8 mouse cellular contexts compared by ENCODE assay signal in genomic region chr6:71632486-71632828, GRCm38 (mm10). TPM values are rescaled to one million over a fixed set of nuclear protein-coding genes. Genes with fewer than 3 reads are reported as not detected.
A peak's percentile ranks its signal among the peaks of the same experiment; 100 is the strongest.
DNase-seq lines count a peak whose midpoint lies in the region; ATAC-seq and TF ChIP-seq lines count a peak whose summit lies in the region.

No protein-coding gene starts in this region.

- peak overlapping the region; percentile 64 for H3K4me2 ChIP-seq in lung, embryonic 15.5 days
- peak overlapping the region; percentile 88 for H3K4me2 ChIP-seq in embryonic facial prominence, embryonic 14.5 days (ENCODE audit: low read depth, low read length)
- peak overlapping the region; percentile 73 for H3K4me2 ChIP-seq in intestine, postnatal 0 days (replicated peaks; ENCODE audit: low read depth)
- H3K4me2 ChIP-seq in neural tube, embryonic 14.5 days (ENCODE audit: low read depth, low read length): peak overlapping the region; percentile 83

- H3K36me3 ChIP-seq in lung, embryonic 15.5 days: peaks cover 10% of the 10 kb centered on the region
- peaks cover 20% of the 10 kb centered on the region; the same call in 1 of the 2 replicates for H3K36me3 ChIP-seq in embryonic facial prominence, embryonic 14.5 days (ENCODE audit: control insufficient read depth, insufficient read depth, low read length)
- peaks cover 9% of the 10 kb centered on the region; the same call in 1 of the 2 replicates for H3K36me3 ChIP-seq in intestine, postnatal 0 days (ENCODE audit: control insufficient read depth, insufficient read depth)
- peaks cover 8% of the 10 kb centered on the region; the same call in 1 of the 2 replicates for H3K36me3 ChIP-seq in neural tube, embryonic 14.5 days (ENCODE audit: control insufficient read depth, insufficient read depth, low read length)

- peak overlapping the region; percentile 100 for H3K27ac ChIP-seq in lung, embryonic 15.5 days
- H3K27ac ChIP-seq in embryonic facial prominence, embryonic 14.5 days (replicated peaks; ENCODE audit: low read depth, low read length): peak overlapping the region; percentile 98
- peak overlapping the region; percentile 98 for H3K27ac ChIP-seq in intestine, postnatal 0 days (ENCODE audit: low read depth, low read length)
- peak overlapping the region; percentile 99 for H3K27ac ChIP-seq in neural tube, embryonic 14.5 days (ENCODE audit: low read depth, low read length)

- no peak for DNase-seq in lung, adult 18-20 months
- DNase-seq in embryonic facial prominence, embryonic 14.5 days (ENCODE audit: low spot score): no peak
- DNase-seq in urinary bladder, postnatal 36 days (ENCODE audit: low spot score in 2 of 2): no peak
- DNase-seq in cerebellum, postnatal 25 days: no peak
- DNase-seq in kidney, adult 8-10 months: no peak

- peaks cover 5% of the 10 kb centered on the region; the same call in 1 of the 2 replicates for H3K27me3 ChIP-seq in lung, embryonic 15.5 days
- no peaks in the 10 kb centered on the region for H3K27me3 ChIP-seq in embryonic facial prominence, embryonic 14.5 days (replicated peaks; ENCODE audit: control insufficient read depth, insufficient read depth, low read length)
- H3K27me3 ChIP-seq in intestine, postnatal 0 days (replicated peaks; ENCODE audit: control insufficient read depth, insufficient read depth, low read length): no peaks in the 10 kb centered on the region
- H3K27me3 ChIP-seq in neural tube, embryonic 14.5 days (ENCODE audit: control insufficient read depth, insufficient read depth, low read length): no peaks in the 10 kb centered on the region

- peak overlapping the region; percentile 90 for H3K4me3 ChIP-seq in lung, embryonic 15.5 days
- H3K4me3 ChIP-seq in embryonic facial prominence, embryonic 14.5 days (ENCODE audit: low read depth, low read length): peak overlapping the region; percentile 89
- peak overlapping the region; percentile 80 for H3K4me3 ChIP-seq in intestine, postnatal 0 days (ENCODE audit: low read depth, low read length)
- H3K4me3 ChIP-seq in neural tube, embryonic 14.5 days (ENCODE audit: low read depth, low read length): peak overlapping the region; percentile 79

- H3K9me3 ChIP-seq in lung, embryonic 15.5 days: no peaks in the 10 kb centered on the region
- no peaks in the 10 kb centered on the region; the same call in 1 of the 2 replicates for H3K9me3 ChIP-seq in embryonic facial prominence, embryonic 14.5 days (ENCODE audit: control insufficient read depth, low read length)
- H3K9me3 ChIP-seq in intestine, postnatal 0 days (ENCODE audit: control insufficient read depth): no peaks in the 10 kb centered on the region
- H3K9me3 ChIP-seq in neural tube, embryonic 14.5 days (ENCODE audit: control insufficient read depth, low read length): no peaks in the 10 kb centered on the region

- peaks cover 20% of the 10 kb centered on the region for H3K4me1 ChIP-seq in lung, embryonic 15.5 days
- peaks cover 22% of the 10 kb centered on the region for H3K4me1 ChIP-seq in embryonic facial prominence, embryonic 14.5 days (ENCODE audit: control insufficient read depth, insufficient read depth, low read length)
- H3K4me1 ChIP-seq in intestine, postnatal 0 days (replicated peaks; ENCODE audit: control insufficient read depth, insufficient read depth, low read length): peaks cover 15% of the 10 kb centered on the region; the same call in 1 of the 2 replicates
- peaks cover 20% of the 10 kb centered on the region for H3K4me1 ChIP-seq in neural tube, embryonic 14.5 days (ENCODE audit: control insufficient read depth, insufficient read depth, low read length)

- ATAC-seq in lung, embryonic 15.5 days (ENCODE audit: borderline replicate concordance, extremely low read depth, low FRiP score, low TSS enrichment): no peak; the same call in 1 of the 2 replicates
- ATAC-seq in embryonic facial prominence, embryonic 14.5 days (ENCODE audit: low read depth): no peak; the same call in 1 of the 2 replicates
- ATAC-seq in intestine, postnatal 0 days: no peak
- no peak; the same call in 1 of the 2 replicates for ATAC-seq in neural tube, embryonic 14.5 days (ENCODE audit: low read depth)

- 2% methylated on average over 40 of the region's 41 CpGs for WGBS in lung, embryonic 15.5 days
- 0% methylated on average over 19 of the region's 41 CpGs for WGBS in embryonic facial prominence, embryonic 14.5 days
- 1% methylated on average over 41 of the region's 41 CpGs for WGBS in intestine, postnatal 0 days
- WGBS in neural tube, embryonic 14.5 days: under 1% methylated on average over 39 of the region's 41 CpGs

- no peak for TF ChIP-seq CTCF in intestine, postnatal 0 days (IDR thresholded peaks at IDR 0.05; ENCODE audit: low read depth)

- H3K9ac ChIP-seq in lung, embryonic 15.5 days: peak overlapping the region; percentile 90
- peak overlapping the region; percentile 90 for H3K9ac ChIP-seq in embryonic facial prominence, embryonic 14.5 days (ENCODE audit: low read depth, low read length)
- peak overlapping the region; percentile 94 for H3K9ac ChIP-seq in intestine, postnatal 0 days (ENCODE audit: low read depth, low read length)
- peak overlapping the region; percentile 80 for H3K9ac ChIP-seq in neural tube, embryonic 14.5 days (replicated peaks; ENCODE audit: low read depth, low read length)

RNA-seq across cellular contexts. Expression of gene Kdm3a, which starts 0.3 kb away (rescaled TPM):
- 51.1 and 52.0 TPM in 2 replicates for polyA plus RNA-seq in lung, embryonic 15.5 days (2015; fragmentation: Nextera tagmentation; extraction: Ambion mirVana)
- polyA plus RNA-seq in embryonic facial prominence, embryonic 14.5 days (2014; fragmentation: Nextera tagmentation; extraction: Ambion mirVana): 27.7 and 34.9 TPM in 2 replicates
- 14.8 and 17.1 TPM in 2 replicates for polyA plus RNA-seq in intestine, postnatal 0 days (2015; fragmentation: Nextera tagmentation; extraction: Ambion mirVana)
- polyA plus RNA-seq in neural tube, embryonic 14.5 days (2014; fragmentation: Nextera tagmentation; extraction: Ambion mirVana): 30.7 and 39.6 TPM in 2 replicates
